Mouse (Mus musculus): ENCODE data around the gene Defb46.

DNA sequence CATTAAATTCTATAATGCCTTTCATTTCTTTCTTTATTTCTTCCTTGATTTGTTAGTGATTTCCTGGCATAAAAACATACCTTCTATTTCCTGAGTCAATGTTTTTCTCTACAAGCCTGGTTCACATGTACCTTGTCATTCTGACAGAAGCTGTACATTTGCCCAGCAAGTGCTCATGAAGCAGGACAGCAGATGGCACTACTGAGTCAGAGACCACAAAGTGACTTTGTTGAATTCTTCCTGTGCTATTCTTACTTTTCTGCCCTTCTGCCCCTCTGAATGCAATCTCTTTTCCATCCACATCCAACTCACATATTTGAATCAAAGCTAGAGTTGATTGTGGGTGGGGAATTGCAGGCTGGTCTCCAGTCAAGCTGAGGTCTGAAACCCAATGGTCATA is 18.4 kb downstream of the Defb46 start:
- TF ChIP-seq POLR2A (IDR thresholded peaks at IDR 0.05; ENCODE audit: extremely low read depth, insufficient read depth, low read length) (no peak), CTCF (IDR thresholded peaks at IDR 0.05; ENCODE audit: extremely low read depth, insufficient read depth, low read length) (no peak)

Measured in cortical plate, adult 2 months (tissue).